Mouse (Mus musculus) spleen, embryonic (tissue): ENCODE results near the gene Map7d3.

Experiments used
- CTCF ChIA-PET: fragments of 350-600 bp; sonication (Branson Sonifier 250); formaldehyde crosslinking; loops from one replicate; lab custom pipeline; 2022; lab: Charles Lee

Map7d3 gene

GRCm38 (mm10) chrX:56821765-56822603, at the start of gene Map7d3:
Gene Map7d3 (minus strand): TSS chrX:56822326.
- CTCF ChIA-PET, result no interaction called here

GRCm38 (mm10) chrX:56869863-56870262, 47.7 kb upstream of the Map7d3 start, which contains the start of gene Adgrg4:
Gene Adgrg4 (plus strand): TSS chrX:56870163.
- CTCF ChIA-PET, result no interaction called here

GRCm38 (mm10) chrX:56841255-56841654, 19.1 kb upstream of the Map7d3 start:
- CTCF ChIA-PET, result no interaction called here

- CTCF ChIA-PET, result no interaction called here
Measured at GRCm38 (mm10) chrX:56839369-56839768, 17.2 kb upstream of the Map7d3 start.

GRCm38 (mm10) chrX:56835842-56836241, 13.7 kb upstream of the Map7d3 start:
- CTCF ChIA-PET, result no interaction called here

GRCm38 (mm10) chrX:56827492-56827891, 5.4 kb upstream of the Map7d3 start:
- CTCF ChIA-PET, result no interaction called here

- CTCF ChIA-PET, result no interaction called here
Measured at GRCm38 (mm10) chrX:56791268-56791667, 30.9 kb downstream of the Map7d3 start.

- CTCF ChIA-PET, result no interaction called here
Measured at GRCm38 (mm10) chrX:56790591-56790990, 31.5 kb downstream of the Map7d3 start.

GRCm38 (mm10) chrX:56787486-56787885, 34.6 kb downstream of the Map7d3 start:
- CTCF ChIA-PET, result no interaction called here

- CTCF ChIA-PET, result no interaction called here
Measured at GRCm38 (mm10) chrX:56786281-56787061, 35.7 kb downstream of the Map7d3 start.

GRCm38 (mm10) chrX:56773329-56773728, 48.8 kb downstream of the Map7d3 start:
- CTCF ChIA-PET, result no interaction called here

GRCm38 (mm10) chrX:56771751-56772150, 50.4 kb downstream of the Map7d3 start:
- CTCF ChIA-PET, result no interaction called here

- CTCF ChIA-PET, result no interaction called here
Measured at GRCm38 (mm10) chrX:56769838-56770237, 52.3 kb downstream of the Map7d3 start.

GRCm38 (mm10) chrX:56760257-56760760, 61.8 kb downstream of the Map7d3 start:
- CTCF ChIA-PET, result no interaction called here

GRCm38 (mm10) chrX:56756352-56756751, 65.8 kb downstream of the Map7d3 start:
- CTCF ChIA-PET, result no interaction called here

GRCm38 (mm10) chrX:56755646-56756045, 66.5 kb downstream of the Map7d3 start:
- CTCF ChIA-PET, result no interaction called here

GRCm38 (mm10) chrX:56753317-56754289, 68.5 kb downstream of the Map7d3 start:
- CTCF ChIA-PET, result no interaction called here

GRCm38 (mm10) chrX:56752144-56752543, 70.0 kb downstream of the Map7d3 start:
- CTCF ChIA-PET, result no interaction called here

GRCm38 (mm10) chrX:56751536-56751935, 70.6 kb downstream of the Map7d3 start:
- CTCF ChIA-PET, result no interaction called here
